Mouse (Mus musculus) liver, adult (tissue): Measurements from ENCODE around the gene Ndufv2.

ENCODE experiments used
- GATA4 ChIP-seq: IDR thresholded peaks from 2 replicates; pipeline ENCODE4 v1.6.1; 2014; ENCODE audit warnings: mild to moderate bottlenecking, low read length; ENCODE audit not compliant: insufficient replicate concordance

Gene Ndufv2

GRCm38 (mm10) chr17:66057145-66057544 lies 44.2 kb downstream of the Ndufv2 start:
- no peak for TF ChIP-seq GATA4

DNA sequence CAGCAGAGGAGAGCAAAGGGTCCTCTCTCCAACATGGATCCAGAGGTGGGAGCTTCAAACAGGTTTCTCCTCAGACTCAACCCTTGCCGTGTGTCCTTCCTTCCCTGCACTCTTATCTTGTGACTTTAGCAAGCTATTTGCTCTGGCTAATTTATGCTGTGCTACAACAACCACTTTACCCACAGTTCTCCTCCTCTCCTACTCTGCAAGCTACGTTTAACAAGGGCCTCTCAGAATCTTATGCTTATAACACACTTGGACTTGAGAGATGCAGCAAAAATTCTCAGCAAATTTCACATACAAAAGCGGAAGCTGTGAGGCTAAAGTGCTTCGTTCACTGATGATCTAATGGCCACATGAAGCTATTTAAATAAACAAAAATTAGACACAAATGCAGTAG lies 48.0 kb downstream of the Ndufv2 start:
- no peak for TF ChIP-seq GATA4

- TF ChIP-seq GATA4, result no peak
These were observed 52.6 kb downstream of the Ndufv2 start for GRCm38 (mm10) chr17:66048795-66049194.

DNA sequence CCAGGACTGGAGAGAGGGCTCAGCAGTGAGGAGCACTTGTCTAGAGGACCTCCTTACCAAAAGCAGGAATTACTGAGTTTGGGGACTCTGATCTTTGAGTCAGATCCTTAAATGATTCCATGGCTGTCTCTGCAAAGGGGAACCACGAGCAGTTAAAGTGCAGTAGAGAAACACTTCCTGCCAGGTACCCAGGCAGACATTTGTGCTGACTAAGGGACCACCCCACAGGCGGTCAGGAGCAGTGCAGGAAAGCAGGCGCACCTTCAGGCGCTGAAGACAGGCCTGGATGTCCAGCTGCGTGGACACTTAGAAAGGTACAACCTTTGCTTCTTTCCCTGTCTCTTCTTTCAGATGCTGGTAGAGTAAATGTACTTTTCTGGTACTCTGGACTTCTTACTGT lies 53.2 kb downstream of the Ndufv2 start:
- no peak for TF ChIP-seq GATA4

DNA sequence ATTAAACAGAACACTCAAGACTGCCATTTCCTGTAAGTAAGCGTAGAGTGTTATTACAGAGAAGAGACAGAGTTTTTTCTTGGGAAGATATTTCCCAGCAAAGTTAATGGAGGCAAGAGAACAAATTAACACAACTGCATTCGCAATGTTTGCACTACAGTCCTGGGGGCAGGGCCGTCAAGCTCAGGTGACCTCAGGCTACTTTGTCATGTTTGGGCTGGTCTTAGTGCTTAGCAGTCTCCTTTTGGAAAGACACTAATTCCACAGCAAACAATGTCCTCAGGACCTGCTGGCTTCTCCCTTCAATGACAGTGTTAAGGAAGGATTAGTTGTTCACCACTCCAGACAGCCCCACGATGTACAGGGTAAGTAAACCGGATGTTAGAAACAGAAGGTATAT lies 60.3 kb downstream of the Ndufv2 start:
- TF ChIP-seq GATA4, result no peak

- TF ChIP-seq GATA4, result no peak
These were observed 68.1 kb downstream of the Ndufv2 start for GRCm38 (mm10) chr17:66033239-66033638.

DNA sequence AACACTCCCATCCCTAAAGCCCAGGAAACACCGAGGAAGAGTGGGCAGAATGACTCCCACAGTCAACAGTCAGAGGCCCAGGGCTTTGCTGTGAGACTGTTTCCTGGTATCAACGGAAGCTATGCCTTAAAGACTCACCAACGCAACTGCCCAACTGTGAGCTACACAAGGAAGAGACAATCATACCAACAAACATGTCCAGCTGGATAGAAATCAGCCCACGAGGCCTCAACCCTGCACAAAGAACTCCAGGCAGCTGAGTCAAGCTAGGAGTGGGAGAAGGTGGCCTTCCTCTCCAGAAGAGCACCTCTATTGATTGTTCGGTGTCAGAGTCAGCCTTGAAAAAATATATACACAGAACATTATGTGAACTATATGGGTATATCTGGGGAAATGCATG lies 69.4 kb downstream of the Ndufv2 start:
- no peak for TF ChIP-seq GATA4
